Mouse (Mus musculus) stomach, embryonic 14.5 days (tissue): ENCODE data around the gene Pomp. TPM values are rescaled to one million over a fixed set of nuclear protein-coding genes. Genes with fewer than 3 reads are reported as not detected.

Experiments
- ATAC-seq: fragments of 200-750 bp; cut with Nextera tagmentation; 2 replicates; pipeline ENCODE4 v1.8.0; 2017; ENCODE audit warnings: low read depth, moderate TSS enrichment; ENCODE audit not compliant: insufficient number of reproducible peaks, insufficient read depth, low FRiP score
- H3K27ac ChIP-seq: fragments of 300-500 bp; sonication (generic); 2 replicates; pipeline ENCODE4 v1.5.1; 2014; ENCODE audit warnings: mild to moderate bottlenecking, low read length, moderate library complexity, mixed read lengths
- H3K27me3 ChIP-seq: fragments of 300-500 bp; sonication (generic); 2 replicates; pipeline ENCODE4 v1.6.1; 2014; ENCODE audit warnings: low read length, control low read depth, mixed read lengths; ENCODE audit not compliant: control insufficient read depth, insufficient read depth
- H3K36me3 ChIP-seq: fragments of 300-500 bp; sonication (generic); 2 replicates; pipeline ENCODE4 v1.6.1; 2014; ENCODE audit warnings: mild to moderate bottlenecking, control low read depth, low read length, moderate library complexity, mixed read lengths; ENCODE audit not compliant: control insufficient read depth, insufficient read depth
- H3K4me1 ChIP-seq: fragments of 300-500 bp; sonication (generic); 2 replicates; pipeline ENCODE4 v1.6.1; 2014; ENCODE audit warnings: low read length, control low read depth, mixed read lengths; ENCODE audit not compliant: control insufficient read depth, insufficient read depth
- H3K4me2 ChIP-seq: fragments of 300-500 bp; sonication (generic); replicated peaks from 2 replicates; pipeline ENCODE4 v1.6.1; 2014; ENCODE audit warnings: low read depth, low read length, control low read depth
- H3K4me3 ChIP-seq: fragments of 300-500 bp; sonication (generic); 2 replicates; pipeline ENCODE4 v1.5.1; 2014; ENCODE audit warnings: low read depth, low read length, control low read depth
- H3K9ac ChIP-seq: fragments of 300-500 bp; sonication (generic); replicated peaks from 2 replicates; pipeline ENCODE4 v1.6.1; 2014; ENCODE audit warnings: low read depth, mild to moderate bottlenecking, control low read depth, low read length, moderate library complexity, mixed read lengths
- H3K9me3 ChIP-seq: fragments of 300-500 bp; sonication (generic); 2 replicates; pipeline ENCODE4 v1.6.1; 2016; ENCODE audit warnings: low read depth, low read length, control low read depth; ENCODE audit not compliant: control insufficient read depth
- WGBS: fragments of 180-500 bp; shearing (Covaris S2); extraction: QIAGEN DNeasy Blood & Tissue Kit; methylation state at CpG from one replicate; pipeline ENCODE4 v1.1.7; 2014; 5-methylcytosine and 5-hydroxymethylcytosine counted together
- polyA plus RNA-seq: library from polyadenylated mRNA; unstranded; fragments of >200 nt; fragmentation: Nextera tagmentation; extraction: Ambion mirVana; gene quantifications from 2 replicates; pipeline ENCODE4 v1.2.1, GENCODE M21; 2014

The Pomp gene
- polyA plus RNA-seq, 1 experiment from 2014 or later, result 445 TPM

GRCm38 (mm10) chr5:147902008-147902757 is 41.9 kb downstream of the Pomp start:
- no peaks in the 10 kb centered on the region for H3K4me1 ChIP-seq
- H3K36me3 ChIP-seq, result no peaks in the 10 kb centered on the region
- no peaks in the 10 kb centered on the region for H3K27me3 ChIP-seq
- no peak for ATAC-seq
- H3K27ac ChIP-seq, result no peak overlapping the region
- no peak overlapping the region for H3K4me2 ChIP-seq
- no peak overlapping the region for H3K4me3 ChIP-seq
- H3K9me3 ChIP-seq, result no peaks in the 10 kb centered on the region
- WGBS, result 65% methylated on average over 15 of the region's 15 CpGs
- no peak overlapping the region for H3K9ac ChIP-seq

DNA sequence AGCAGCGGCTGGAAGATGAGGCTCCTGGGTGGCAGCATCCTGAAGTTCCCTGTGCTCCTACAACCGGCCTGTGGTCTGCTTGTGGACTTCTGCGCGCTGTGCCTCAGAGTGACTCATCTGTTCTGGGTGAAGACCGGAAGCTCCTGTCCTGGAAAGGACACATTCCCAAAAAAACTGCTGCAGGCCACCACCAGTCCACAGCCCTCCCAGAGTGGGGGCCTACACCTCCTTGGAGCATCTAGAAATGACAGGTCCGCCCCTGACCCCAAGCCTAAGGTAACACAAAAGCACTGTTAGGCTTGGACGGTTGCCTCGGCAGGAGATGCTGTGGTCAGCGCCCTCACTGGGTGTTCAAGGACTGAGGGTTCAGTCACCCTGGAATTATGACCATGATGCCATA is 42.9 kb downstream of the Pomp start:
- no peak overlapping the region for H3K4me2 ChIP-seq

GRCm38 (mm10) chr5:147907144-147907543 is 46.9 kb downstream of the Pomp start:
- H3K36me3 ChIP-seq, result no peaks in the 10 kb centered on the region
- no peak overlapping the region for H3K4me3 ChIP-seq
- no peaks in the 10 kb centered on the region for H3K4me1 ChIP-seq
- no peak overlapping the region for H3K4me2 ChIP-seq
- 51% methylated on average over 10 of the region's 11 CpGs for WGBS
- no peaks in the 10 kb centered on the region for H3K9me3 ChIP-seq
- H3K27me3 ChIP-seq, result no peaks in the 10 kb centered on the region
- ATAC-seq, result no peak
- no peak overlapping the region for H3K9ac ChIP-seq
- H3K27ac ChIP-seq, result no peak overlapping the region

More for the DNA sequence above, 42.9 kb downstream of the Pomp start:
- H3K27me3 ChIP-seq, result no peaks in the 10 kb centered on the region
- H3K4me3 ChIP-seq, result no peak overlapping the region
- no peaks in the 10 kb centered on the region for H3K9me3 ChIP-seq
- WGBS, result 81% methylated on average over 9 of the region's 9 CpGs
- no peak overlapping the region for H3K27ac ChIP-seq
- ATAC-seq, result no peak
- H3K4me1 ChIP-seq, result no peaks in the 10 kb centered on the region
- H3K36me3 ChIP-seq, result no peaks in the 10 kb centered on the region
- H3K9ac ChIP-seq, result no peak overlapping the region

- ATAC-seq, result no peak
- WGBS, result 75% methylated on average over 8 of the region's 8 CpGs
- H3K4me2 ChIP-seq, result no peak overlapping the region
Observed at GRCm38 (mm10) chr5:147907851-147908250, 47.6 kb downstream of the Pomp start.

DNA sequence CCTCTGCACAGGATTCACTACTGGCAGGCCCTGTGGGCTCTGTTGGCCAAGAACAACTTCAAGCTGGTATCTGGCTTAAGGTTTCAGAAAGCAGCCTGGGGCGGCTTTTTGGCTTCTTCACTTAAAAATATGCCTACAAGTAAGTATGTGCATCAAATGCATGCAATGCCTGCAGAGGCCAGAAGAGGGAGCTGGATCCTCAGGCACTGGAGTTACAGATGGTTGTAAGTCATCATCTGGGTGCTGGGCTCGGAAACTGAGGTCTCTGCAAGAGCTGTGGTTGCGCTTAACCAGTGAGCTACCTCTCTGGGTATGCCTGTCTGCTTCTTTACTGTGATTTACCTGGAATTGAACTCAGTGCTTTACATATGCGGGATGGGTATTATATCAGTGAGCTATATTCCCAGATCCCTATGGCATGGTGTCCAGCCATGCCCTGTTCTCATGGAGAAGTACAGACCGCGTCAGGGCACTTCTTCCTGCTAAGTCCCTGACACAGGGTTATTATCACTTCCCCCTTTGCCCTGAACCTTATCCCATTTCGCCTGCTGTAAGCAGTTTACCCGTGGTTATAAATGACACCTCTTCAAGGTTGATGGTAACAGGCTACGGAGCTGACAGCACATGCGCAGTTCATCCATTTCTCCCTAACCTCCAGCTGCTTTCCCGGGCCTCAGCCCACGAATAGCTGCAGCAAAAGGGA is 50.7 kb downstream of the Pomp start:
- ATAC-seq, result no peak
- Histone ChIP-seq H3K27ac (no peak overlapping the region), H3K9me3 (no peaks in the 10 kb centered on the region), H3K4me1 (peaks cover 7% of the 10 kb centered on the region; the same call in 1 of the 2 replicates), H3K9ac (no peak overlapping the region), H3K36me3 (no peaks in the 10 kb centered on the region), H3K27me3 (no peaks in the 10 kb centered on the region), H3K4me3 (no peak overlapping the region), H3K4me2 (no peak overlapping the region)
- WGBS, result 62% methylated on average over 12 of the region's 12 CpGs

More at GRCm38 (mm10) chr5:147907851-147908250, 47.6 kb downstream of the Pomp start:
- Histone ChIP-seq H3K4me3 (no peak overlapping the region), H3K27ac (no peak overlapping the region), H3K9ac (no peak overlapping the region), H3K36me3 (no peaks in the 10 kb centered on the region), H3K4me1 (no peaks in the 10 kb centered on the region), H3K9me3 (no peaks in the 10 kb centered on the region), H3K27me3 (no peaks in the 10 kb centered on the region)

DNA sequence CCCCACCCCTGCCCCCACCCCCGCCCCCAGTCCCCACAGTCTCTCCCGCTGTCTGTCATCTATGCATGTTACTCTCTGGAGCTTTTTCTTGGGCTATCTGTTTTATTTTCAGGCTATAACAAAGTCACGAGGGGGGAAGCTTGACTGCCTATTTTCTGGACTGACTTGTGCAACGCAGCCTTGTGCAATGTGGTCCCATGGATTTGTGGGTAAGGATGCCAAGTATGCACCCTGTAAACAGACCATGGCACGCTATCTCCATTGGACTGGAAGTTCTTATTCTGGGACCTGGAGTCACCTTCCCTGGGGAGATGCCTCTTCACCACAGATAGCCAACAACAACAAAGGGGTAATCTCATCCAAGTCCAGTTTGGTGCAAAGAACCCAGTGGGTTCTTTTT is 51.5 kb downstream of the Pomp start:
- Histone ChIP-seq H3K27ac (no peak overlapping the region), H3K27me3 (no peaks in the 10 kb centered on the region), H3K36me3 (no peaks in the 10 kb centered on the region), H3K4me2 (no peak overlapping the region), H3K9ac (no peak overlapping the region), H3K9me3 (no peaks in the 10 kb centered on the region), H3K4me1 (peaks cover 7% of the 10 kb centered on the region; the same call in 1 of the 2 replicates), H3K4me3 (no peak overlapping the region)
- ATAC-seq, result no peak
- 63% methylated on average over 5 of the region's 5 CpGs for WGBS

DNA sequence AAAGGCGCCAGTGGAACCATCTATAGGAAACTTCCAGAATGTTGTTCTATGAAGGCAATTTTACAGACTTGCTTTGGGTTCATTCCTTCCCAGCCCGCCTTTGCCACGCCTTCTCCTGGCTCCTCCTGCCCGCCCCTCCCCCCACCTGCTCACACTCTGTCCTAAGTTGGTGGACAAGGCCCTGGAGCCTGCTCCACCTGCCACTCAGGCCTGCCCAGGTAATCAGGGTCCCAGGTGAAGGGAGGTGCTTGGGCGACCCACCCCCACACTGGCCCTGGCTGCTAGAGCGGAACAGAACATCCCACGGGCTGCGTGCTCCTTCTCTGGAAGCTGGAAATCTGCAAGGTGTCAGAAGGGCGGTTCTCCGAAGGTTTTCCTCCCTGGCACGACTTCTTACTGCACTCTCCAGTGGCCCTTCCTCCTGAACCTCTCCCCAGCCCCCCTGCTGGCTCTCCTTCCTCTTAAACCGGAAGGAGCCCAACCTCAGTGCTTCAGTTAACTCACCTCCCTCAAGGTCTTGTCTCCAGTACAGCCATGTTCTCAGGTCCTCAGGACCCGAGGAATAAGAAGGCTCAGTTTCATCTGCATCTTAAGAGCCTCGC is 53.1 kb downstream of the Pomp start:
- H3K9me3 ChIP-seq, result no peaks in the 10 kb centered on the region
- no peak overlapping the region for H3K4me3 ChIP-seq
- H3K36me3 ChIP-seq, result no peaks in the 10 kb centered on the region
- 29% methylated on average over 14 of the region's 14 CpGs for WGBS
- H3K9ac ChIP-seq, result no peak overlapping the region
- peaks cover 7% of the 10 kb centered on the region; the same call in 1 of the 2 replicates for H3K4me1 ChIP-seq
- peak; percentile 79 for ATAC-seq
- no peak overlapping the region for H3K4me2 ChIP-seq
- H3K27ac ChIP-seq, result no peak overlapping the region
- H3K27me3 ChIP-seq, result no peaks in the 10 kb centered on the region

GRCm38 (mm10) chr5:147915038-147915566 is 54.8 kb downstream of the Pomp start:
- 54% methylated on average over 6 of the region's 6 CpGs for WGBS
- peaks cover 7% of the 10 kb centered on the region; the same call in 1 of the 2 replicates for H3K4me1 ChIP-seq
- no peak for ATAC-seq
- no peak overlapping the region for H3K4me3 ChIP-seq
- H3K27ac ChIP-seq, result no peak overlapping the region
- no peak overlapping the region for H3K9ac ChIP-seq
- H3K27me3 ChIP-seq, result no peaks in the 10 kb centered on the region
- no peaks in the 10 kb centered on the region for H3K9me3 ChIP-seq
- H3K4me2 ChIP-seq, result no peak overlapping the region
- H3K36me3 ChIP-seq, result no peaks in the 10 kb centered on the region
